14 mouse cellular contexts compared by ENCODE assay signal in the genomic region with DNA sequence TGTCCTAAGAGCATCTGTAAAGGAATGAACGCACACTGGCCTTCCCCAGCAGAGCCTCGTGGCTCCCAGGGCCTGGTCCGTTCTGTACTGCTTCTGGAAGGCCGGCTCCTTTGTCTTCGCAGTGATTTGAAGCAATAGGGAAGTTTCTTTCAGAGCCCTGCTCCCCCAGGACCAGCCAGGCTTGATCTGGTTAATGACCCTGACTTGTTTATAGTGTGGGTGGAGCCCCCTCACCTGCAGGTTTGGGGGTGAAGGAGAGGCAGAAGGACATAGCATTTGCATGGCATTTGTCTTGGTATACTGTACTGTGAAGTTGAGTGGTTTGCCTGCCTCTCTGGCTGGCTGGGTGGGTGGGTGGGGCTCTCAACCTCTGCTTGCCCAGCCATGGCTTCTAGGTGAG. TPM values are rescaled to one million over a fixed set of nuclear protein-coding genes. Genes with fewer than 3 reads are reported as not detected.
A peak's percentile ranks its signal among the peaks of the same experiment; 100 is the strongest.
DNase-seq lines count a peak whose midpoint lies in the region; ATAC-seq and TF ChIP-seq lines count a peak whose summit lies in the region.
"Had no signal": no experiment of that assay in that cellular context is flagged by ENCODE, and none has a peak within 500 bp of the region (broad histone marks: within the 10 kb centered on the region; RNA-seq: fewer than 3 reads in every experiment).

No protein-coding gene starts in this region.

- no peak for ATAC-seq in liver, embryonic 12.5 days
- no peak for ATAC-seq in liver, embryonic 11.5 days (replicated peaks; ENCODE audit: low FRiP score)
- ATAC-seq: forebrain, embryonic 13.5 days had no signal

- peaks cover 90% of the 10 kb centered on the region for H3K79me2 ChIP-seq in macrophage (ENCODE audit: inconsistent target)

- TF ChIP-seq CTCF in gastrocnemius, adult 2 months (IDR thresholded peaks at IDR 0.05) = no peak
- no peak for TF ChIP-seq CTCF in bone marrow macrophage, adult 2 months (IDR thresholded peaks at IDR 0.05; ENCODE audit: low read depth, low read length)

- H3K4me2 ChIP-seq in liver, embryonic 12.5 days = no peak overlapping the region
- H3K4me2 ChIP-seq in liver, embryonic 11.5 days = no peak overlapping the region
- H3K4me2 ChIP-seq: embryonic facial prominence, embryonic 13.5 days; forebrain, embryonic 13.5 days; midbrain, embryonic 11.5 days had no signal

- no peaks in the 10 kb centered on the region for H3K9me3 ChIP-seq in liver, embryonic 12.5 days (replicated peaks)
- no peaks in the 10 kb centered on the region for H3K9me3 ChIP-seq in liver, embryonic 11.5 days (ENCODE audit: control insufficient read depth, low read length)
- H3K9me3 ChIP-seq: embryonic facial prominence, embryonic 13.5 days; forebrain, embryonic 13.5 days had no signal

- no peak for TF ChIP-seq POLR2A in bone marrow macrophage, adult 2 months (IDR thresholded peaks at IDR 0.05; ENCODE audit: borderline replicate concordance, low read depth, low read length)

- no peak for DNase-seq in gastrocnemius, adult 2 months
- no peak for DNase-seq in gastrocnemius, postnatal 36 days
- DNase-seq in liver, embryonic 11.5 days (ENCODE audit: low spot score) = no peak
- no peak for DNase-seq in ovary, postnatal 36 days (ENCODE audit: low spot score)
- no peak for DNase-seq in thymus, postnatal 36 days
- DNase-seq: cerebellum, postnatal 14 days; layer of hippocampus, postnatal 36 days; thymus, adult 18-20 months had no signal

- H3K9ac ChIP-seq in liver, embryonic 12.5 days = no peak overlapping the region
- no peak overlapping the region for H3K9ac ChIP-seq in liver, embryonic 11.5 days (ENCODE audit: low read depth, low read length)
- H3K9ac ChIP-seq: embryonic facial prominence, embryonic 13.5 days; forebrain, embryonic 13.5 days had no signal

- H3K27me3 ChIP-seq in liver, embryonic 12.5 days (replicated peaks) = 0 out of 2 replicates have a peak, but pooled peaks cover 3% of the 10 kb centered on the region
- no peaks in the 10 kb centered on the region; the same call in 1 of the 2 replicates for H3K27me3 ChIP-seq in liver, embryonic 11.5 days (replicated peaks; ENCODE audit: control insufficient read depth, insufficient read depth, low read length)
- H3K27me3 ChIP-seq: forebrain, embryonic 13.5 days had no signal

- 66% methylated on average over 5 of the region's 5 CpGs for WGBS in liver, embryonic 12.5 days (ENCODE audit: insufficient replicate concordance)
- WGBS in liver, embryonic 11.5 days = 66% methylated on average over 5 of the region's 5 CpGs
- 84% methylated on average over 5 of the region's 5 CpGs for WGBS in macrophage (ENCODE audit: missing documents)

- no peaks in the 10 kb centered on the region for H3K36me3 ChIP-seq in liver, embryonic 12.5 days
- no peaks in the 10 kb centered on the region for H3K36me3 ChIP-seq in liver, embryonic 11.5 days (ENCODE audit: control insufficient read depth, insufficient read depth, low read length)
- peaks cover 56% of the 10 kb centered on the region for H3K36me3 ChIP-seq in macrophage (ENCODE audit: inconsistent target)
- H3K36me3 ChIP-seq: embryonic facial prominence, embryonic 13.5 days had no signal

- no peak overlapping the region for H3K4me3 ChIP-seq in gastrocnemius, adult 2 months
- no peak overlapping the region for H3K4me3 ChIP-seq in liver, embryonic 12.5 days
- no peak overlapping the region for H3K4me3 ChIP-seq in liver, embryonic 11.5 days (ENCODE audit: low read depth, low read length)
- 0 out of 2 replicates have a peak overlapping the region, but pooled peaks have one; percentile 3 for H3K4me3 ChIP-seq in bone marrow macrophage, adult 2 months (ENCODE audit: insufficient read depth, low read length)
- H3K4me3 ChIP-seq in macrophage (ENCODE audit: inconsistent target) = no peak overlapping the region
- H3K4me3 ChIP-seq: embryonic facial prominence, embryonic 13.5 days; forebrain, embryonic 13.5 days had no signal

- peak overlapping the region; percentile 63 for H3K27ac ChIP-seq in gastrocnemius, adult 2 months
- H3K27ac ChIP-seq in liver, embryonic 12.5 days = 0 out of 2 replicates have a peak overlapping the region, but pooled peaks have one; percentile 17
- H3K27ac ChIP-seq in liver, embryonic 11.5 days (ENCODE audit: low read depth, low read length) = no peak overlapping the region
- peak overlapping the region; percentile 96 for H3K27ac ChIP-seq in bone marrow macrophage, adult 2 months (ENCODE audit: insufficient read depth, low read depth, low read length)
- peak overlapping the region; percentile 92 for H3K27ac ChIP-seq in macrophage
- H3K27ac ChIP-seq: embryonic facial prominence, embryonic 13.5 days; forebrain, embryonic 13.5 days had no signal

- H3K4me1 ChIP-seq in liver, embryonic 12.5 days = peaks cover 21% of the 10 kb centered on the region
- H3K4me1 ChIP-seq in liver, embryonic 11.5 days (replicated peaks; ENCODE audit: control insufficient read depth, insufficient read depth, low read length) = peaks cover 10% of the 10 kb centered on the region
- peaks cover 60% of the 10 kb centered on the region for H3K4me1 ChIP-seq in bone marrow macrophage, adult 2 months (ENCODE audit: control insufficient read depth, insufficient read depth, low read length)
- H3K4me1 ChIP-seq: embryonic facial prominence, embryonic 13.5 days; forebrain, embryonic 13.5 days had no signal

- intact Hi-C loops in gastrocnemius, adult 2 months (cut with DNase I) = no loop called here
- intact Hi-C loops in gastrocnemius, postnatal 36 days (cut with DNase I) = no loop called here

RNA-seq across cellular contexts. Expression of a gene that starts 8.3 kb away (rescaled TPM):
- 10 to 100 TPM in 1 of 2 experiments, 1 to 10 TPM in 1; 4.8 to 11.2 TPM for total RNA-seq in gastrocnemius, adult 2 months (2021)
- total RNA-seq in gastrocnemius, postnatal 36 days (2021) = 1 to 10 TPM; 6.7 to 9.9 TPM
- polyA plus RNA-seq in liver, embryonic 12.5 days (2016; fragmentation: Nextera tagmentation; extraction: Ambion mirVana) = 10.6 TPM in 2 replicates
- 10.5 and 12.3 TPM in 2 replicates for polyA plus RNA-seq in liver, embryonic 11.5 days (2014; fragmentation: Nextera tagmentation; extraction: Ambion mirVana)
- polyA plus RNA-seq in bone marrow macrophage, adult 2 months (2012; ENCODE audit: insufficient read depth, insufficient read length, missing spikeins) = 157 and 163 TPM in 2 replicates
- 1,000 to 10,000 TPM in 1 of 26 experiments, 100 to 1,000 TPM in 20, 10 to 100 TPM in 5; 46.2 to 1,418 (median 239) TPM for total RNA-seq in macrophage (2018; cell fraction: chromatin; rRNA removed)
- total RNA-seq in macrophage (2018; cell fraction: cytosol; rRNA removed) = 100 to 1,000 TPM in 24 of 26 experiments, 10 to 100 TPM in 2; 97.5 to 257 (median 185) TPM
- 1,000 to 10,000 TPM in 1 of 26 experiments, 100 to 1,000 TPM in 19, 10 to 100 TPM in 6; 76.1 to 1,152 (median 159) TPM for total RNA-seq in macrophage (2018; cell fraction: nucleus; rRNA removed)
- 116 to 212 TPM (median 193 TPM) in 3 replicates for polyA plus RNA-seq in macrophage (2018)
